Mouse (Mus musculus) left cerebral cortex, adult 9 months (tissue): ENCODE measurements around the gene Zbtb11.

Source experiments
- DNase-seq, 2 experiments: peaks; one replicate each; pipeline ENCODE4 v3.0.0; 2022; ENCODE audit warnings: low spot score in 2 of 2

Gene Zbtb11

DNA sequence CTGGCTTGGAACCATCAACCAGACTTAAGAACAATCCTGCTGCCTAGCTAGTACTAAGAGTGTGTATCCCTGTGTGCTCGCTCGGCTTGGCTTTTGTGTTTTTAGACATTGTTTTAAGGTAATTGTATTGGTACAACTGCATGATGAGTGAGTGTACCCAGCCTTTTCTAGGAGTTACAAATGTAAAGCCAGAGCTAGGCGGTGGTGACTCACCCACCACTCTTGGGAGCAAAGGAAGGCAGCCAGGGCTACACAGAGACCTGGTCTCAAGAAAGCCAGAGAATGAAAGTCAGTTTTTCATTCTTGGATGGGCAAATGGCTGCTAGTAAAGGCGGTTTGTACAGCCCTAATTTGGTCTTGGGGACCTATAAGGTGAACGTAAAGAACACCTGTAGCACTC, 3.3 kb upstream of the Zbtb11 start:
- no peak for DNase-seq

DNA sequence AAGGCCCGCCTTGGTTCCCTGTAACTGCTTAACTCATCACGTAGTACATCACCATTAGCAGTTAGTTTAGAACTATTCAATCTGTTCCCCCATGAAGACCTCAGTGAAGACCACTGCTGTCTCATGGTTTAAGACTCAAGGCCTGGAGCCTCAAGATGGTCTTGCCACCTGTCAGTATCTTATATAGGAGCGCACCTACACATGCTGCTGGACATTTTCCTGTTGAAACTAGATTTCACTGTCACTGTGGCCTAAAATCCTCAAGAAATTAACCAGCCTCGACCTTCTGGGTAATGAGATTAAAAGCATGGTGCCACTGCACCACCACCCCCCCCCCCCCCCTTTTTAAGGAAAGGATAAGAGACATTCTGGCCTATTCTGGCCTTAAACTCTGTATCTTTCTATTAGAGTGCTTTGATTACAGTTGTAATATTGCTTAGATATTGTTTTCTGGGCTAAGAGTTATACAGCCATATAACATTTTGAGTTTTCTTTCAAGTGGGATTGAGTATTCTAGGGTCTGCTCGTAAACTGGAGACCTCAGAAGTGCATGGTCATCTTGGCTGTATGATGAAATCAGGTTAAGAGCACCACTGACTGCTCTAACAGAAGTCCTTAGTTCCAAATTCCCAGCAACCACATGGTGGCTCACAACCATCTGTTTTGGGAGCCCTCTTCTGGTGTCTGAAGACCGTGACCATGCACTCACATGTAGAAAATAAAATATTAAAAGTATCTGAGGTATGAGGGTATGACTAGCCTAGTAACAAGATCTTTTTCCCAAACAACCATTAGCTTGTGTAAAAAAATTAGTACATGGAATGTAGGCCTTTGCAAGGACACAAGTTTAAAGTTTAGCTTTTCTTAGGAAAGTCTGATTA, 1.7 kb upstream of the Zbtb11 start:
- DNase-seq = no peak

DNA sequence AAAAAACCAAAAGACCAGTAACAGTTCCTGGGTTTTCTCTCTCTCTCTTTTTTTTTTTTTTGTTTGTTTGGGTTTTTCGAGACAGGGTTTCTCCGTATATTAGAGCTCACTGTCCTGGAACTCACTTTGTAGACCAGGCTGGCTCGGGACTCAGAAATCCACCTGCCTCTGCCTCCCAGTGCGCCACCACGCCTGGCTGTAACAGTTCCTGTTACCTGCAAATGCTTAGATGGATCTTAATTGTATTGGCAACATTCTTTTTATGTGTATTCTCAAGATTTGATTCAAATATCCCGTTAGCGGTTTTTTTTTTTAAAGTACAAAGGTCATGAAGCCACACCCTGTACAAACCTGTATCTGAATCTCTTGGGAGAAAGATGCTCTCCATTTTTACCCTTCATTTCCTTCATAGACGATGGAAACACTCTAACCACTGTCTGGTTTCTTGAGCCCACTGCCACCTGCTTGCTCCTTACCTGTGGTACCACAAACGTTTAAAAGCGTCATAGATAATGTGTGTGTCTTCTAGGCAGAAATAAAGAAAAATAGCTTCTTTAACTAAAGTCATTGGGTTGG, 969 bp upstream of the Zbtb11 start:
- DNase-seq = no peak

DNA sequence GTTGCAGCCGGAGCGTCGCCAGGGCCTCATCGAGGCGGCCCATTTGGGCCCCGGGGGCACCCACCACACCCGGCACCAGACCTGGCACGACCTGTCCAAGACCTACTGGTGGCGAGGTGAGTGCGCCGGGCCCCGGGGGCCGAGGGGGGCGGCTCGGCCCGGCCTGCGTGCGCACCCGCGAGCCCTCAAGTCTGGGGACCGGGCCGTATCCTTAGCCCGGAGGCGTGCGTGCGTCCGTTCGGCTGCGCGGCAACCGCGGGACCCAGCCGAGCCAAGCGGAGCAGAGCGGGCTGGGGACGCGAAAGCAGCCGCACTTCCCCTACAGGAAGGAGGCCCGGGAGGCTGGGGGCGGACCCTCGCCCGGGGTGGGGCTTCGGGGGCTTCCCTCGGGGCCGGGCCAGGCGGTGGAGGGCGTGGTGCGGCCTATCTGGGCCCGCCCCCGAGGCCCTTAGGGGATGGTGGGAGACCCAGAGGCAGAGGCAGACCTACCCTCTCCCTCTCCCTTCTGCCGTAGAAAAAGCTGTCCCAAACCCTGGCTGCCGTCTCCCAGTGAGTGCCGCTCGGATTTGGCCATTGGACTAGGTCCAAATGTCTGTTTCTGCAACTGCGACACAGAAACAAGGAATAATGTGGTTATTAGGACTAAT, 696 bp downstream of the Zbtb11 start:
- peak; percentile 53 to 75 for DNase-seq

DNA sequence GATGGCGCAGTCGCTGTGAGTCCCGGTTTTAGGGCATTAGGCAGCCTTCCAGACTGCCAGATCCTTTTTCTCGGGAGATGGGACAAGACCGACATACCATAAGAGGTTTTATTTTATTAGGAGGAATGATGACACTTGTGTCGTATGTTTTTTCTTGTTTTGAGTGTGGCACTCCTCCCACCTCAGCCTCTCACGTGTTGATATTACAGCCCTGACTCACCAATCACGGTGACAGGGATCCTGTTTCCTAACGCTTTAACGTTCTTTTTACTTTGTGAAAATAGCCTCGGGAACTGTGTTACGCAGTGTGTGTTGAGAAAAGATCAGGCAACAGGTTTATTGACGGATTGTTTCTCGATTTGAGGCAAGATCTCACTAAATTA, 1.2 kb downstream of the Zbtb11 start:
- DNase-seq = peak in 1 of 2 experiments; percentile 36

DNA sequence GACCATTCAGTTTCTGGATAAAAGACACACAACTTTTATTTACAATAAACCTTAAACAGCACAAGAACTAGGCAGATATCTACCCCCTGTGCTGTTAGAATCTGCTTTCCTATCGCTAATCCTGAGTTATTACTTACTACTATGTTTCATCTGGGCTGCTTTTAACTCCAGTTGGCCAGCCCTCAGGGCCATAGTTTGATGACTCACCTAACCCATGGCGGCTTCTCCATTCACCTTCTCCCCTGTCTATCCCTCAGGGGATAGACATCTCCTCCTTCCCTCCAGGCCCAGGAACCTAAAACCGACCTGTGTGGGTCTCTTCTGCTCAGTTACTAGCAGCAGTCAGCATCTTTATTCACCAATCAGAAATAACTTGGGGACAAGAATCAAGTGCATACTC, 12.3 kb downstream of the Zbtb11 start:
- DNase-seq = no peak

DNA sequence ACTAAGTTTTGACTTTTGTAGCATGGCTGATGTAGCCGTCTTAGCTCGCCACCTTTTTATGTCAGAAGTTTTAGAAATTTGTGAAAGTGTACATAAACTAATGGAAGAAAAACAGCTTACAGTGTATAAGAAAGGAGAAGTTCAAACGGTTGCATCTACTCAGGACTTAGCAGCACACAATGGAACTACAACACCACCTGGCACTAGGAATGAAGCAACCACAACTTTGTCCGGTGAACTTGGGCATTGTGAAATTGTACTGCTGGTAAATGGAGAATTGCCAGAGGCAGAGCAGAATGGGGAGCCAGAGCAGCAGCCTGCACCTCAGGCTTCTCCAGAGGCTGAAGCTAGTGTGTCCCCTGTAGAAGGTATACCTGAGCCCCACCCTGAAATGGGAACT, 16.6 kb downstream of the Zbtb11 start:
- no peak for DNase-seq

DNA sequence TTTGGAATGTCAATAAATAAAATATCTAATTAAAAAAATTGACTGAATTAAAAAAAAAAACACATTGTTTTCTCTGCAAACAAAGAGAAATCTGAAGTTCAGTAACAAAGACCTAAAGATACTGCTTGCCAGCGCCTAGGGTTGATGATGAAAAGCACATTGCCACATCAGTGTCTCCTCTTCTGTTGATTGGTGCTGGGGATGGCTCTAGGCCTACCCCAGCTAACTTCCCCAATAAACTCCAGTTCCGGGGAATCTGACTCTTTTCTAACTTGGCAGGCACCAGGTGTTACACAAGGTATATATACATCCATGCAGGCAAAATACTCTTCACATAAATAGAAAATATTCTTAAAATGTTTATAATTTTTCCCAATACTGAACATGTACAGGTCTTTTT, 20.6 kb downstream of the Zbtb11 start:
- no peak for DNase-seq

DNA sequence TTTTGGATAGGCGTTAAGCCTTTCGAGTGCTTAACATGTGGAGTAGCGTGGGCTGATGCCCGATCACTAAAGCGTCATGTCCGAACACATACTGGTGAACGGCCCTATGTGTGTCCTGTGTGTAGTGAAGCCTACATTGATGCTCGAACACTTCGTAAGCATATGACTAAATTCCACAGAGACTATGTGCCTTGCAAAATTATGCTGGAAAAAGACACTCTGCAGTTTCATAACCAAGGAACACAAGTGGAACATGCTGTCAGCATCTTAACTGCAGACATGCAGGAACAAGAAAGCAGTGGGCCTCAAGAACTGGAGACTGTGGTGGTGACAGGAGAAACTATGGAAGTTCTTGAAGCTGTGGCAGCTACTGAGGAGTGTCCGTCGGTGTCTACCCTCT, 33.1 kb downstream of the Zbtb11 start:
- no peak for DNase-seq

DNA sequence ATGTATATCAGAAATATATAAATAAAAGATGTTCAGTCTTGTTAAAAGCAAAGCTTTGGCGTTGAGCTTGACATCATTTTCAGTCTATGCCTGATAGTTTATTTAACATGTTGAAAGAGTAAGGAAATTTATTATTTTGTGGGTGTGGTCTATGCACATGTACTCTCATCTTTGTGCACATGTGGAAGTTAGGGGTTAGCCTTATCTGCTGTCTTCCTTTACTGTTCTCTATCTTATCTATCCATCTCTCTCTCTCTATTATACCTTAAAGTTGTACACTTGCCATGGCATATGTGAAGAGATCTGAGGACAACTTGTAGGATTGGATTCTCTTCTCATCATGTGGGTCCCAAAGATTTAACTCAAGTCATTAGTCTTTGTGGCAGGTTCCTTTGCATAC, 35.2 kb downstream of the Zbtb11 start:
- DNase-seq = no peak

DNA sequence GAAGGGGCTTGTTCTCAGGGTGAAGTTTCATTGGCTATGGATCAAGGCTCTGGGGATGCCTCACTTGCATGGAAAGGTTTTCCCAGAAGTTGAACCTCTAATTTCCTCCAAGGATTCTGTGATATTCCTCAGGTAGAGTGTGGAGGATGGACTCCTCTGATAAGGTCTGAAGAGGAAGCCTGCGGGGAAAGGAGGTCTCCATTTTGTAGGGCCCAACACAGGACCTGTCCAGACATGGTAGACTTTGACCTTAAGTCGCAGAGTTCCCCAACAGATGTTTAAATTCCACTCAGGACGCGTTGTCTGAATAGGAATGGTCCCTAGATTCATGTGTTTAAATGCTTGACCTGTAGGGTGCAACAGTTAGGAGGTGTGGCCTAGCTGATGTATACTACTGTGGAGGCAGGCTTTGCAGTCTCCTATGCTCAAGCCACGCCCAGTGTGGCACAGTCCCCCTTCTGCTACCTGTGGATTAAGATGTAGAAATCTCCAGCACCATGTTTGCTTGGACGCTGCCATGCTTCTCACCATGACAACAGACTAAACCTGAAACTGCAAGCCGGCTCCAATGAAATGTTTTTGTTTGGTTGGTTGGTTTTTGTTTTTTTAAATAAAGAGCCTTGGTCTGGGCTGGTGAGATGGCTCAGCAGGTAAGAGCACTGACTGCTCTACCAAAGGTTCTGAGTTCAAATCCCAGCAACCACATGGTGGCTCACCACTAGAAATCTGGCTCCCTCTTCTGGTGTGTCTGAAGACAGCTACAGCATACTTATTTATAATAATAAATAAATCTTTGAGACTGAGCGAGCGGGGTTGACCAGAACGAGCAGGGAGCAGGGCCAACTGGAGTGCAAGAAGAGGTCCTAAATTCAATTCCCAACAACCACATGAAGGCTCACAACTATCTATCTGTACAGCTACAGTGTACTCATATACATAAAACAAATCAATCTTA, 39.4 kb downstream of the Zbtb11 start:
- DNase-seq = no peak

DNA sequence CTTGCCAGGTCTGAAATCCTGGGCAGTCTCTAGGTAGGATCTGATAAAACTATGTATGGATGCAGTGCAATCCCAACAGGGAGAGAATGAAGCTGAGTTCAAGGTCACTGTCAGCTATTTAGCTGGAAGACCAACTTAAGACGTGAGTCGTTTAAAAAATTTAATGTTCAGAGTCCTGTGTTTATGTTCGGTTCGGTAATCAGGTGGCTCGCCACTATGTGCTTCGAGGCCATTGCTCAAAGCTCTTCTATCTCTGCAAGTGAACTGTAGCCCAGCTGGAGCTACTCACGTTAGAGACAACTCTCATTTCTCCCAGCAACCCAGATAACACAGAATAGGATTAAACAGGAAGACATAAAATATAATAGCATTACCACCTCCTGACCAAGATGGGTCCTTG, 40.4 kb downstream of the Zbtb11 start:
- DNase-seq = no peak

DNA sequence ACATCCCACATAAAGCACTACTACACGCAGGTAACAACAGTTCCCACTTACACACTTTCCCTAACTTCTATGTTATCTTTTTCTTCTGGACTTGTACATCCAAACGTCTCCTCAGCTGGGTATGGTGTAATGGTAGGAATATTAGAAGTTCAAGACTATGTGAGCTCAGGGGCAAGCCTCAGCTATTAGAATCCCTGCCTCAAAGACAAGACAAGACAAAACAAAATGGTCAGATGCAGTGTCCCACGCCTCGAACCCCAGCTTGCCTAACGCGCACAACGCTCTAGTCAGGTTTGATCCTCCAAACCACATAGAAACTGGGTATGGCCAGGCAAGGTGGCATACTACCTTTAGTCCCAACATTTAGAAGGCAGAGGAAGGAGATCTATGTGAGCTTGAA, 46.0 kb downstream of the Zbtb11 start:
- no peak for DNase-seq

DNA sequence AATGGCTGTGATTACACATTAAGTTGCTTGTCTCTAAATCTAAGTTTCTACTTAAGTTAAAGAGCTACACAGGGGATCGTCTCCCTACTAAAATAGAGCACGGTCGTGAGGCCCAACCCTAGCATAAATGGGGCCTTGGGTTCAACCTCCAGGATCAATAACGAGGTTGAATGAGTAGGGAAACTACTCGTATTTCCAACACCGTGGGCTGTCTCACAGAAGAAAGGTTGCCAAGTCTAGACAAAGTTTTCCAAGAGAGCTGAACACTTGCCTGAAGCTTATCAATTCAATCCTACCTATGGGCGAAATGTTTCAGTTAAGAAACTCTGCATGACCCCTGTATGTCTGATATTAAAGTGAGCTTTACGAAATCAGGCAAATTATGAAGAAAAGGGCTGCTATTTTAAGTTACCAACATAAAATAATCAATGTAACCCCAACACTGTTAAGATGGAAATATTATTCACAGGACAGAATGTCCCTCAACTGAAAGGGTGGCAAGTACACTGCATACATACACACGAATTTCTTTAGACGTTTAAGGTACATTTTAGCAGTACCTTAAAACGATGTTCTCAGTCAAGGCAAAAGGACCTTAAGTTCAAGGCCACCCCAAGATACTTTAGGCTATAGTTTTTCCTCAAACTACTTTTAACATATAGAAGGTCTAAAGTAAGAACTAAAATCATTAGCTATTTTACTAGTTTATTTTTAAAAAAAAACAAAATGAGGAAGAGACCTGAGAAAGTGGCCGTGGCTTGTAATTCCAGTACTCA, 54.4 kb downstream of the Zbtb11 start:
- DNase-seq = no peak

DNA sequence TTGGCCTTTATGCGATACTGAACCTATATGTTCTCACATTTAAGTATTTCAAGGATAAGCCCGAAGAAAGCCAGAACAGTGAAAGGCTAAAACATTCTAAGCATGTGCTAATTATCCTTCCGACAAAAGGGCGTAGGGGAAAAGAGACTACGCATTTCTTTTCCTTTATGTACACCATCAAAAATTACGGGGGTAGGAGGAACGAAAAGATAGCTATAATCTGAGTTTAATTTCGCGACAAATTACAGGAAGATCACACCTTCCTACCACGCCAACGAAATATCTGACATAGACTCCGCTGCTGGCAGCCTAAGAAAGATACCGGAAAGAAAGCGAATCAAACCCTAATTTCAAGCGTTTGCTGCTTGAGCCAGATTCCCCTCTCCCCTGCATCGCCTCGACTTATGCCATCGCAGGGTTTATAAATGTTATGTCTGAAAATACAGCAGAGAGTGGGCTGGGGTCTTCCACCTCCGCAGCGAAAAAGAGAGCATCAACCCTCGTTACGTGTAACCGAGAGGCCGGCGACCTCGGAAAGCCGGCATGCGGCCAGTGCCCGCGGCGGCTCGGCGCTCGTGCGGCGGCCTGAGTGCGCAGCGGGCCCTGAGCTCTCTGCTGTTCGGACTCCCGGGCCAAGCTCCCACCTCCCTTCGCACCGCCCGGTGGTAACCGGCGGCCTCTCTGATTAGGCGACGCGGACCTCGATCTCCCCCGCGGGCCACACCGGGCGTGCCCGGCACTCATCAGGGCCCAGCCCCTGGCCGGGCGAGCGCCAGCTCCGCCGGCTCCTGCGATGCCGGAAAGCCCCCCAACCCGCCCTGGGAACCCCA, 55.3 kb downstream of the Zbtb11 start:
- no peak for DNase-seq

DNA sequence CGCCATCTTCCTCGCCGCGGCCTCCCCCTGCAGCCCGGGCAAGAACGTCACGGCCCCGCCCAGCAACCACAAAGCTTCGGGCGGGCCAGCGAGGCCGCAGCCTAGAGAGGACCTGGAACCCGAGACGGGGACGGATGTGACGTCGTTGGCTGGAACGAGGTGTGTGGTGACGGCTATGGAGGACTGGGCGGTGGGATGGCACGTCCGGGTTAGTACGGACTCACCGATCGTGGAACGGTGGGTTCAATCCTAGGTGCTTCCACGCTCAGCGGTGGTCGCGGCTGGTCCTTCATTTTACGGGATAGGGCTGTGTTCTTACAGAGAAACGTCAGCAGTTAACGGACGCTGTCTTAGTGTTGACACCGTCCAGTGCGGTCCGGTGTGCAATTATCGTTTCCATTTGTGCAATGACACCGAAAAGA, 56.0 kb downstream of the Zbtb11 start, which contains the start of gene Pcnp:
Gene Pcnp, minus strand, starts transcription at position 79 of the 422 bp plus-strand sequence.
- peak; percentile 91 to 97 for DNase-seq

DNA sequence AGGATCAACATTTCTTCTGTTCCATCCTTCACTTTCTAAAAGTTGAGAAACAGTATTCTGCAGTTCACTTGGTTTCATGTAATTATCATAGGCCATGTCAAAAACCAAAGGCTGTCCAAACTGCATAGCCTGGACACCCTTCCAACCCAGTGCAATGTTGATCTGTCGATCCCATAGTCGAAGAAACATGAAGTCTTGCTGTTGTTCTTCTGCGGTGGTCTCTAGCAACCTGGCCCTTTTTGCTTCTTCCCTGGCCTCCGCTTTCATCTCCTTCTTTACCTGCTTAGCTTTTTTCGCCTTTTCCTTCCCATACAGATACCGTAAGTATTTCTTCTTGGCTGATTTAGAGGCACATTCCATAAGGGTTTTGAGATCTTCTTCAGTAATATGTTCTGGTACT, 60.9 kb downstream of the Zbtb11 start:
- DNase-seq = no peak

DNA sequence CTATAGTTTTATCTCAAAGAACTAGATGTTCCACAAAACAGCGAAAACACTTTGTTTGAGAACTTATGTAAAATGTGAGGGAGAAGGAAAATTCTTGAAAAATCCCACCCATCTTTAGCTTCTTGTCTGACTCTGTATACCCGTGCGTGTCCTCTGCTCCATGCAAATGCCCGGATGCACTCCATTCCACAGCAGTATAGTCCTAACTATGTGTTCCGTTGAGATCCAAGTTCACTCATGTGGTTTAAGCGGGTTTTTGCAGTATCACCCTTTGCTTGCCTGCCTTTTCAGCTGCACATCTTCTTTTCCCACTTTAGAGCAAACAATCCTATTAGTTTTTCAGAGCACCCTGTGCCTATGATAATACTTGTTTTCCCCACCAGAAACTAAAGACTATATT, 62.8 kb downstream of the Zbtb11 start:
- no peak for DNase-seq

DNA sequence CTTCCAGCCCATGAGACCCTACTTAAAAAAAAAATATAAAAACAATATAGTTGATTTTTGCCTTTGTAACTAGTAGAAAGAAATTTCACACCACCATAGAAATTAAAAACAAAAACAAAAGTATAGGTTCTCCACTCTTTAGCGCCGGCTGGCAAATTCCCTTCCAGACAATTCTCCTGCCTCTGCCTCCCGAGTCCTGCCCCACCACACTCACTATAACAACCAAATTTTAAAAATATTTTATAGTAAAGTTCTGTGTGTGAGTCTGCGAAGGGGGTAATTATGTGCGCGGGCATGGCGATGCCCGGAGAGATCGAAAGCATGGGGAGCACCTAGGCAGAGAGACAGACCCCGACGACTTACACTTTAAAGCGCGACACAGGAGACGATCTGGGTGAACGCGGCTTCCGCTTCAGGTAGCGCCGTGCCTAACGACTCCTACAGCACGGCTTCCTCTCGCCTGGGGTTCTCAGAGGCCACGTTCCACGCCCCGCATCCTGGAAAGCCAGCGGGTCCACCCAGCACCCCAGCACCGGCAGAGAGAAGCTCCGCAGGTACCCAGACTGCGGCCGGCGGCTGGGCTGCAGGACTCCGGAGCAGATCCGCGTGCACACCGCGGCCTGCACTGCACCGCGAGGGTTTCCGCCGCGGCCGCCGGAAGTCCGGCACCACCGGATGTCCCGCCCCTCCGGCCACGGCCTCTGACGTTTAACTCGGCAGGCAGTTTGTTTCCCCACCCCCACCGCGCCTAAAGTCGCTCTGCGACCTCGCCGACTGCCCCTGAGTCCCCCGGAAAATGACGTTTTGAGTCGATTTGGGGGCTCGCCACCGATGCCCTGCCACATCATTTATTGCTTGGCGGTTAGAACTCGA, 63.7 kb downstream of the Zbtb11 start, which contains the start of gene Trmt10c:
Gene Trmt10c, minus strand, starts transcription at position 682 of the 873 bp plus-strand sequence.
- peak; percentile 68 to 88 for DNase-seq
